Mouse (Mus musculus) left cerebral cortex, adult 9 months (tissue): ENCODE measurements at regions not wholly inside any gene's neighbourhood (a gene's known extent, or its start where the extent isn't known, plus 50 kb on each side); places are given as distances from the start of the nearest gene placed in this dataset.
"Not testable (repeated sequence)": the region's sequence is repeated elsewhere in the genome, so short reads cannot be mapped to it uniquely, and the experiment has no call there.

Experiments
- DNase-seq, 2 experiments: peaks; one replicate each; pipeline ENCODE4 v3.0.0; 2022; ENCODE audit warnings: low spot score in 2 of 2

DNA sequence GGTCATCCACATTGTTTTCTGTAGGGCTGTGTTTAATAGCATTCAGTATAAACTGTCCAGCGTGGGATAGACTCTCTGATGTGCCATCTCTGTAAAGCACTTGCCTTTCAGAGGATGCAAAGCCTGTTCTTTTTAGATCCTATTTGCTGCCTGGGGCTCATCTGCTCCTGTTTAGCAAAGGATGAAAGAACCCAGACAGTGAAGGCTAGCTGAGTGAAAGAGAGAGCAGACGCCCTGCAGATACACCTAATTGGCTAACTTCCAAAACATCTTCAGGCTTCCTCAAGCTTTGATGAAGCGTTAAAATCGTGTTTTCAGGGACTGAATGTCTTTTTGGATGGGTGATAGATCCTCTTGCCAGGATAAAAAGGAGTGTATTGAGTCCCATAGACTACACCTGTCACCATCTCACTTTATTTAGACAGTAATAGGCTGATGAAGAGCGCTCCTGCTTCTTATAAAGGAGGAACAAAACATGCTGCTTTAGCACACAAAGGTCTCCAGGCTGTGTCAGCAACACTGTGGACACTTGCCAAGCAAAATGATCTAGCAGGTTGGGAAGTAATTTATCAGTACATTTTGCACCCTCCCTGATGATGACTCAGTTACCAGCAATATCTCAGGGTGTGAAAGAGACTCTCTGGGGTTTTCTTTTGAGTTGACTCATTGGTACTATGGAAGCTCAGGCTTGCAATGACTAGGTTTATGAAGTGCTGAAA, 4717.3 kb downstream of the 9330182O14Rik start:
- peak in 1 of 2 experiments; percentile 32 for DNase-seq

DNA sequence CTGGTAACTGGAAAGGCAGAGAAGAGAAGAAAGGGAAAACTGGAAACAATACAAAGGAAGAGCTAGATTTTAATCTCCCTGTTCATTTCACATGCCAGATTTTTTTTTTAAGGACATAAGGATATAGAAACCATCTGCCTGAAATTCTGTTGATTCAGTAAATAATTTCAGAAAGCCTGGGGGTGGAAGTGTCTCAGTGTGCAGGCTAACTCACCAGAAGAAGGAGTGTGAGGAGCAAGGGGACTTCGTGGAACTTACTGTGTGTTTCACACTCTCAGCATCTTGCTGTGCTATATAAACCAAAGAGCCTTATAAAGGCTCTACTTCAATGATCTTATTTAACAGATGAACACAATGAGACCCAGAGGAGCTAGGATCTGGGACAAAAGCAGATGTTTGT, 4722.9 kb downstream of the 9330182O14Rik start:
- peak in 1 of 2 experiments; percentile 19 for DNase-seq

DNA sequence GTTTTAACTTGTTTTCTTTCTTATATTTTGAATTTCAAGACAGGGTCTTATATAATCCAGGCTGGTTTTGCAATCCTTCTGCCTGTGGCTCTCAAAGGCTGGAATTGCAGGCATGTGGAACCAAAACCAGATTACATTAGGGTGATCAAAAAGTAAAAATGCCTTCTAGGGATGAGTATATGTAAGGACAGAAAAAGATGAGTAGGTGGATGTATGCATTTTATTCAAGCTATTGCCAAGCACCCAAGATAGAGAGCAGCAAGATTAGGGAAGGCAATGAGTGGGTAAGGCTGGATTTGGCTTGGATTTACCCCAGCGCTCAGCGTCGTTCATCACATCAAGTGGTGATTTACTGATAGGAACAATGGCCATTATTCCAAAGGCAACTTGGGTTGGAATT, 4725.2 kb downstream of the 9330182O14Rik start:
- DNase-seq = no peak

DNA sequence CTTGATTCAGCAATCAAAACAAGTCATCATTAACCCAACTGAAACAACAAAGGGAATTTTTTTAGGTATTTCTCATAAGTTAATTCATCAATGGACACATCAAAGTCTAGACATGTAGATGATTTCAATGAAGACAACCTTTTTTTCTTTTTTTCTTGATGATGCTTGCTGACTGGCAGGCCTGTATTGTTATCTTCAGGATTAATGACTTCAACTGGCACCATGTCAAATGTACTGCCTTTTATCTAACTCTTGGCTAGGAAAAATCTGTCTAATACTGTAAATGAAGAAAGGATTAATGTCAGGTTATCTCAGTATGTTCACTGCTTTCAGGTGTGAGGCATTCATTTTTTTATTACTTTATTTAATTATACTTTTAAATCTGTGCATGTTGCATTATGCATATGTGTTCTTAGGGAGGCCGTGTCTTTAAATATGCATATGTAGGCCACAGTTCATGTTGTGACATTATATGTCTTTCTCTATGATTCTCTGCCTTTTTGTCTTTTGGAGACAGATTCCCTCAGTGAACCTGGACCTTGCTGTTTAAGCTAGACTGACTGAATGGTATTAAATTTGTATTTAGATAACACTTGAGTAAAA, 4726.1 kb downstream of the 9330182O14Rik start:
- DNase-seq = no peak

DNA sequence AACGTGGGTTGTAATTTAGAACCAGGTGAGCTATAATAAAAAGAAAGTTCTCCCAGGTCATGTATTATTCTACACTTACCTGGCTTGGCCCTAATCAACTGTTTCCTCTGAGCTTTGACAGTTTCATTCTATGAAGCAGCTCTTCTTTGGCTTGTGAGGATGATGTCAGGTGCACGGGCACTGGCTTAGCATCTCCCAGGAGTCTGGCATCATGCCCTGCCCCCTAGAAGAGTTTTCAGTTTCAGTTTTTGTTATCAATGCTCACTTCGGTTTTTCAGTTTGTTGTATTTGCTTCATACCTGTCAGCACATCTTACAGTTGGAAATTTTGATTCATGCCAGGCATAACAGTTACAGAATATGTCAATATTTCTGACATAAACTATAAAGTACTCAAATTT, 4734.4 kb downstream of the 9330182O14Rik start:
- no peak for DNase-seq

DNA sequence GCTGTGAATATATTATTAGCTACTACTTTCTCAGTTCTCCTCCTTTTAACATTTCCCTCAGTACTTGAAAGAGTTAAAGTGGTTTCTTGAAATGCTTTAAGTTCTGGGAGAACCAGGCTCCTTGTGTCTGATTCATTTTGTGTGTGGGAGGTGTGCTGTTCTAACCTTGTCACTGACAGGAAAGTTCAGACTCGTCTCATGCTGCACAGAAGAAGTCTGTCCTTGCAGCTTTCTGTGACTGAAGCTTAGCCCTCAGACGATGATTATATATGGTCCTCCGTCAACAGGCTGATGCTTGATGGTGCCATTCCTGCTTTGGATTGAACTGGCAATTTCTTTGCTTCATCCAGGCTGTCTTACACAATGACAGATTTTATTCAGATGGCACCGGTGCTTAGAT, 4734.9 kb downstream of the 9330182O14Rik start:
- DNase-seq = peak; percentile 56 to 61

DNA sequence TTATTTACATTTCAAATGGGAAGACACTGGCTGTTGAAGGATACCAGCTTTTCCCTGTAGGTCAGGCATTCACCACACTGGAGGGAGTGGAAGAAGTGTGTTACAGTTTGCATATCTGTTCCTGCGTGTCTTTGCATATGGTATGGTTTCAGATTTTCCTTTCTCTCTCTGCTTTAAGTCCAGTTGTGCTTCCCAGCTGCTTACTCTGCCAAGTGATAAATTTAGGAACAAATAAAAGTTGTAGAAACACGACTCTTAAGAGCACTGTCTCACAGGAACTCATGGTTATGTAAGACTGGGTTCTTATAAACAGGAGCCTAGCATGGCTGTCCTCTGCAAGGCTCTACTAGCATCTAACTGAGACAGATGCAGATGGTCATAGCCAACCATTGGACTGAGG, 4735.5 kb downstream of the 9330182O14Rik start:
- no peak for DNase-seq

DNA sequence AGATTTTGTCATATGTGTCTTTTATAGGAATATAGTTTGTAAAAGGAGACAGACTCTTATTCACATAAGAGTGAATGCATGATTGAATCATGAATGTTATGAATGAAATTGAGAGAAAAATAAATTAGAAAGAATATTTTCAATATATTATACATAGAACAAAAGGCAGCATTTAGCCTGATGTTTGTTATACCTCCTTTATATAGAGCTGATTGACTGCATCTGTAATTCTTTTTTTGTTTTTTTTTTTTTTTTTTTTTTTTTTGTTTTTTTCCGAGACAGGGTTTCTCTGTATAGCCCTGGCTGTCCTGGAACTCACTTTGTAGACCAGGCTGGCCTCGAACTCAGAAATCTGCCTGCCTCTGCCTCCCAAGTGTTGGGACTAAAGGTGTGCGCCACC, 4736.8 kb downstream of the 9330182O14Rik start:
- not testable (repeated sequence) for DNase-seq

DNA sequence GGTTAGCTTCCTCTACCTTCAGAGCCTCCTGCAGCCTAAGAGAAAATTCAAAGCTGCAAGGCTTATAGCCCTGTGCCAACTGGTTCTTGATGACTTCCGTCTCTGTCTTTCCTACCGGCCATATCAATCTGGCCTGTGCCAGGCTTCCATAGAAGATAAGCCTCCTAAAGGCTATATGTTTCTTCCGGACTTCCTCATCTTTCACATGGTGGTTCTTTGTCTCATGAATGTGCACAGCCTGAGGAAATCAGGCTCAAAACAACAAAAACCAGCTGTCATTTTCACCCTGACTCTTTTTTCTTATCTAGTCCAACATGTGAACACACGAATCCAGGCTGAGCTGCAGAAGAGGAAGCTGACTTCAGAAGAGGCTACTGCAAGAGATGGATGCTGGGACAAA, 4748.1 kb downstream of the 9330182O14Rik start:
- DNase-seq = no peak

DNA sequence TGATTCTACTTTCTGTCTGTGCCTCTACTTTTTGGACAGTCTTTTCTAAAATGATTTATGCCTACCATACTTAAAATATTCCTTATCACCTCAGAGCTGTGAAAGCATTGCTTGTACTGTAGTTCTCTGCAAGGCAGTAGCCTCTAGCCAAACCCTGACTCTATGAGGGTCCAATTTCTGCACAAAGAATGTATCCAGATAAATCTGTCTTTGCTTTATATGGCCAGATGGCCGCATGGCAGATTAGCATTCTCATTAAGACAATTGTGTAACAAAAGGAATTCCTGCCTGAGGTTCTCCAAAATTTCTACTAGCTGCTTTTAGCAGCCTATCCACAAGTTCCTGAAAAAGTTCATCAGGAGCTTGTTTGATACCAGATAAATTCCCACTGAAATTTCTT, 4757.4 kb downstream of the 9330182O14Rik start:
- peak in 1 of 2 experiments; percentile 10 for DNase-seq

DNA sequence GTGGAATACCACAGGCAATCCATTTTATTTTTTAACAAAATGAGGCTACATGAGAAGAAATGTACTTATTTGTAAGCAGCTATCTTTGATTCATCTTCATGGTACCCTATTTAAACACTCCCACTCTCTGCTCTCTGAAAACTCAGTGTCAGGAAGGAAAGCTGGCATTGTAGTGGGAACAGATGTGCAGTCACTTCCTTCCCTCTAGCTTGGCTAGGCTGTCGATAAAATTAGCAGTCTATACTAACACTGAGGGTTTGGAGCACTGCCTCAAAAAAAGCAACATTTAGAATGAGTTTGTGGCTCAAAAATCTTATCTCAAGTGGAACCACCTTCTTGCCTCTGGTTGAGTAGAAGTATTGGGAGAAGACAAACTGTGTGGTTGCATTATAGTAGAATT, 4762.1 kb downstream of the 9330182O14Rik start:
- DNase-seq = peak; percentile 76 to 81

DNA sequence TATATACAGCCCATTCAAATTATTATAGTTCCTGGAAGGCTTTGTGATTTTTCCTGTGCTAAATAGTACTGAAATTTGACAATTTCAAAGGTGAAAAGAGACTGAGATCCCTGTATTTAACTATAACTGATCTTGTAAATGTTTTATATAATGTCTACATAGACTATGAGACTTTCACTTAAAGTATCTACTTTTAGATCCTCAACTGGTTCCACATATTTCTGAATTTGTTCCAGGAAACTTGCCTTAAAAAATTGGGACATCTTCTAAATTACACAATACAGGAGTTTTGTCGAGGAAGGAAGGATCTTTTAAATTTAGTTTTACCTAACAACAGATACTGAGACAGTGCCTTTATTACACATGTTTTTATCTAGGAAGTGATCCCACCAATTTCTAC, 4763.4 kb downstream of the 9330182O14Rik start:
- DNase-seq = no peak

DNA sequence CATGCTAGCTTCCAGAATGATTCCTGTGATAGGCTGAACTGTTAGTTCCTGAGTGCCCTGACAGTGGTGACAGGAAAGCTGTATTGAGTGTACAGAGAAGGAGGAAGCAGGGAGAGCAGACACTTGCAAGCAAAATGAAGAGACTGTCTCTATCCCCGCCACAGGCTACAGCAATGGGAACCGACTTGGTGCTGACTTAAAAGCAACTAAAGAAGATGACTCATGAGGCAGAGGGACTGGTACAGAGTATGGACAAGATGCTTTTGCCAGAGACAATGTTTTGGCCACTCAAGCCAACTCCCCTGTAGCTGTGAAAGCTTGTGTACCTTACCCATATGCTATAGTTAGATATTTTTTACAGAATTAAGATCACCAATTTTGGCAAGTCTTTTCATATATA, 4773.0 kb downstream of the 9330182O14Rik start:
- DNase-seq = no peak

DNA sequence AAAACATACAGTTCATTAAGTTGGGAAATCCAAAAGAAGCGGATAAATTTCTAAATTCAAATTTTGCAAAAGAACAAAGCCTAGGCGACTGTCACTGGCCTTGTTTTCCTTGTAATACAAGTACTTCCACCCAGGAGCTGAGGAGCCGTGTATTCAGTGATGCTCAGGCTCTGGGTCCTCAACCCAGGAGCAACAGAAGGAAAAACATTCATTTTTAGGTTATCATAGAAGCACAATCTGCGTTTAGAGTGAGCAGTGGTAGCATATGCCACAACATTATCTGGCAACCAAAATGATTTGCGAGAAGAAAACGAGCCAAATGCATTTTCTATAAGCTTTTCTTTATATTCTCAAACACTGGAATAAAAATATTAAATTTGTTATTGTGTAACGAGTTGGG, 4779.3 kb downstream of the 9330182O14Rik start:
- DNase-seq = no peak

DNA sequence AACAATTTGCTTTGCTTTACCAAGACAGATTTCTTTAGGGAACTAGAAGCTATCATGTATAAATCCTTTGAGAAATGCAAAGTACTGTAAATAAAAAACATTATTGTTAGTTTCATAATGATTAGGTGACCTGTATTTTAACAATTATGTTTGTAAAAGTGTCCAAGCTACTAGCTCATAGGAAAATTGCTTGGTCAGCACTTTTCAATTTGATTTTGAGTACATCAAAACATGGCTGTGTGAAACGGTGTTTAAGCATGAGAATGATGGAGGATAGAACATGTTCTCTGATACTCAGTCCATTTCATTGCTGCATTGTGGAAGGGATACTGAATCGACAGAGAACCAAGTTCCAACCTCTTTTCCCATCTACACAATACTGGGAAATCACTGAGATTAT, 4780.8 kb downstream of the 9330182O14Rik start:
- DNase-seq = no peak

DNA sequence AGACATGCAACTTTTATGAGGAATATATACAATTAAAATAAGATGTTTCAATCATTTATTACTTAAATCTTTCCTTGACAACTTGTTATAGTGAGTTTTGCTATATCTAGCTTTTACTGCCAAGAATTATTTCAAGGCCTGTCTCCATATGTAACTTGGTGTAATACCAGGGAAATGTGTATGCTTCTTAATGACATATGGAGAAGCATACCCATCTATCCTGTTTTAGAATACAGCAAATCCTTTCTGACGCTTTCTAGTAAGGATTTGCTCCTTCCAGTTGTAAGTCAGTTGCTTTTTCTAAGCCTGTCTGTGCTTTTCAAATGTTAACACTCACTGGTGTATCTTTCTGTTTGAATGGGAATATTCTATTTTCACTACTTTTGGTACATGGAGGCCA, 4782.3 kb downstream of the 9330182O14Rik start:
- DNase-seq = no peak

DNA sequence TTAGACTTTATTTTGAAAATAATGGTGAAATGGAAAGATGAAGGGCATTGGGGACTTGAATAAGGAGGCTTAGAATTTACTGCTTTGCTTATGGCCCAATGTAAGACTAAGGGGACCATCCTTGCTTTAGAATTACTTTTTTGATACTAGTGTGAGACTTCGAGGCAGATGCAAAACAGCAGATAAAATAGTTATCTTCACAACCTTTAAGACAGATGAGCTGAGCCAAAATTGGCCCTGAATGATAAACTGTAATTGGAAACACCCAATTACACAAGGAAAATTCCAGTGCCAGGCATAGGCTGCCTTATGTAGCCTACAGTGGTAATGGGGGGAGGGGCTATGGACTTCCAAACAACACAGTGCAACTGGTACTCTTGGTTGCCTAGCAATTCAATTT, 4790.5 kb downstream of the 9330182O14Rik start:
- DNase-seq = no peak

DNA sequence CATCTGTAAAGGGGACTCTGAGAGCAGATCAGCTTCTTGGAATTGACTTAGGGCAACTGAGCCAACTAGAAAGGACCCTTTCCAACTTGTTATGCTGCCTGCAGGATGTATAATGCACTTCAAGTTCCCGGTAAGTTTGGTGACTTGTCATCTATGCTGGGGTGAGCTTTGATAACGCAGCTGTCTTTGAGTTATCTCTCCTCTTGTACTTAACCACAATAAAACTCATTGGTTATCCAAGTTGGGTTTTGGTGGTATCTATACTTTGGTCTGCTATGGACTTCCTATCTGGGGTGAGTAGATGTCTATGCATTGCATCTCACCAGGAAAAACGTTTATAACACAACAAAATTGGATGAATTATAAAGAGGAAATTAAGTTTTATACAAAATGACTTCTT, 4792.9 kb downstream of the 9330182O14Rik start:
- no peak for DNase-seq

DNA sequence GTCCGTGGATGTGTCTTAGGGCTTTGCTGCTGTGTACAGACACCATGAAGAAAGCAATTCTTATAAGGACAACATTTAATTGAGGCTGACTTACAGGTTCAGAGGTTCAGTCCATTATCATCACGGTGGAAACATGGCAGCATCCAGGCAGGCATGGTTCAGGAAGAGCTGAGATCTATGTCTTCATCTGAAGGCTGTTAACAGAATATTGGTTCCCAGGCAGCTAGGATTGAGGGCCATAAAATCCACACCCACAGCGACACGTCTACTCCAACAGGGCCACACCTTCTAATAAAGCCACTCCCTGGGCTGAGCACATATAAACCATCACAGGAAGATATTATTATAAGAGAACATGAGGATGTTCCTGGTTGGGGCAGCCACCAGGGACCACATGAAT, 4814.5 kb downstream of the 9330182O14Rik start:
- no peak for DNase-seq

DNA sequence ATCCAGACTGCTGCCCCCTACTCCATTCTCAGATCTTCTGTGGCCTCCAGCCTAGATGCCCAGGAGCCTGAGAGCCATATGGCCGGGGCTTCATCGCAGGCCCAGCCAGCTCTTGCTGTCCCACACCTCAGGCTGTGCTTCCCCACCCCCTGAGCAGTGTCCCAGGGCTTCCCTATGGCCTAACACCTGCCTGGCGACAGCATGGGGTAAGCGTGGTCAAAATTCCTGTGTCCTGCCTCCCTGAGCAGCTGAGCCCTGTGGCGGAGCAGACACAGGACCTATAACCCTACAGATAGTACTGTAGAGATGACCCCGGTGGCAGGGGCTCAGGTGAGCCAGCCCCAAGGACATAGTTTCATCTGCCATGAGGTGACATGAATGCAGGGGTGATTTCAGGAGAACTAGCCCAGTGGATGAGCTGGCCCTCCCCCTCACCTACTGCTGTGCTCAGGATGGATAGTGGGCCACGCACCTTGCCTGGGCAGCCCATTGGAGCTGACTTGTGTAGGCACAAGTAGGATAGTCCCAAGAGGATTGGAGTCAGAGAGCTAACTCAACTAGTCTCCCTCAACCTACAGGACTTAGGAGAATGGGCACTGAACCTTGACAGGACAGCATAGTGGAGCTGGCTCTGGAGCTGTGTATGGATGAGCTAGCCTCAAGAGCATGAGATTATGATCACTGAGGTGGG, 4816.9 kb downstream of the 9330182O14Rik start:
- no peak for DNase-seq
